Mouse (Mus musculus) CD8-positive naive resting alpha-beta T cell, adult 2 months (primary cell): ENCODE data around the gene Fam217b.

Experiments used
- DNase-seq, 2 experiments: peaks; one replicate each; pipeline ENCODE4 v3.0.0; 2022; ENCODE audit warnings: low read depth in 2 of 2, low spot score in 2 of 2

Fam217b gene

GRCm38 (mm10) chr2:178414261-178415149 is at the start of gene Fam217b, which contains the start of gene Ppp1r3d:
Gene Fam217b (plus strand): TSS chr2:178414524.
Gene Ppp1r3d (minus strand): TSS chr2:178414472.
- DNase-seq: no peak

GRCm38 (mm10) chr2:178407053-178407815 is 7.1 kb upstream of the Fam217b start, which contains the start of gene Sycp2:
Gene Sycp2 (minus strand): TSS chr2:178407685.
- no peak for DNase-seq

- no peak for DNase-seq
These were observed 5.3 kb upstream of the Fam217b start for GRCm38 (mm10) chr2:178409024-178409423.

GRCm38 (mm10) chr2:178410286-178410685 is 4.0 kb upstream of the Fam217b start:
- no peak for DNase-seq

- no peak for DNase-seq
These were observed 1.7 kb upstream of the Fam217b start for GRCm38 (mm10) chr2:178412598-178412997.

GRCm38 (mm10) chr2:178413081-178413480 is 1.2 kb upstream of the Fam217b start:
- no peak for DNase-seq

GRCm38 (mm10) chr2:178413481-178414260 is 653 bp upstream of the Fam217b start:
- DNase-seq: no peak

- DNase-seq: no peak
These were observed 775 bp downstream of the Fam217b start for GRCm38 (mm10) chr2:178415150-178415448.

- DNase-seq: no peak
These were observed 2.1 kb downstream of the Fam217b start for GRCm38 (mm10) chr2:178416427-178416826.

GRCm38 (mm10) chr2:178416970-178417369 is 2.6 kb downstream of the Fam217b start:
- no peak for DNase-seq

- no peak for DNase-seq
These were observed 6.3 kb downstream of the Fam217b start for GRCm38 (mm10) chr2:178420576-178420975.

GRCm38 (mm10) chr2:178421603-178422002 is 7.3 kb downstream of the Fam217b start:
- no peak for DNase-seq

- DNase-seq: no peak
These were observed 7.9 kb downstream of the Fam217b start for GRCm38 (mm10) chr2:178422186-178422585.

GRCm38 (mm10) chr2:178423223-178423622 is 8.9 kb downstream of the Fam217b start:
- no peak for DNase-seq

- no peak for DNase-seq
These were observed 11.9 kb downstream of the Fam217b start for GRCm38 (mm10) chr2:178426229-178426628.

- no peak for DNase-seq
These were observed 12.9 kb downstream of the Fam217b start for GRCm38 (mm10) chr2:178427181-178427580.

GRCm38 (mm10) chr2:178428183-178428582 is 13.9 kb downstream of the Fam217b start:
- DNase-seq: no peak

GRCm38 (mm10) chr2:178428676-178429075 is 14.4 kb downstream of the Fam217b start:
- no peak for DNase-seq

- DNase-seq: no peak
These were observed 15.1 kb downstream of the Fam217b start for GRCm38 (mm10) chr2:178429426-178429825.

- no peak for DNase-seq
These were observed 15.9 kb downstream of the Fam217b start, which contains the start of gene Cdh26 for GRCm38 (mm10) chr2:178430231-178430630. Gene Cdh26 (plus strand): TSS chr2:178430531.

GRCm38 (mm10) chr2:178433495-178433894 is 19.2 kb downstream of the Fam217b start:
- DNase-seq: no peak
